Mouse (Mus musculus) C2C12 (cell line): ENCODE measurements around the gene Stra8. TPM values are rescaled to one million over a fixed set of nuclear protein-coding genes. Genes with fewer than 3 reads are reported as not detected.

ENCODE experiments used
- H3K27me3 ChIP-seq: one replicate; pipeline ENCODE4 v1.6.1; 2011; ENCODE audit not compliant: control insufficient read depth, insufficient read depth, insufficient read length
- H3K36me3 ChIP-seq: one replicate; pipeline ENCODE4 v1.6.1; 2011; ENCODE audit not compliant: control insufficient read depth, insufficient read depth
- H3K4me3 ChIP-seq: one replicate; pipeline ENCODE4 v1.5.1; 2011; ENCODE audit warnings: mild to moderate bottlenecking, control low read depth; ENCODE audit not compliant: poor library complexity, insufficient read depth, severe bottlenecking
- H3K79me2 ChIP-seq: one replicate; pipeline ENCODE4 v1.6.1; 2011; ENCODE audit not compliant: control insufficient read depth, insufficient read depth
- H3K79me3 ChIP-seq: one replicate; pipeline ENCODE4 v1.6.1; 2011; ENCODE audit warnings: low read depth, control low read depth
- H3ac ChIP-seq: one replicate; pipeline ENCODE3; 2011; ENCODE audit warnings: low read depth; ENCODE audit not compliant: control insufficient read depth, insufficient read length
- CEBPB ChIP-seq: IDR thresholded peaks from one replicate; pipeline ENCODE4 v1.6.1; 2011; ENCODE audit warnings: low read depth, mild to moderate bottlenecking, control low read depth, moderate library complexity
- CTCF ChIP-seq: IDR thresholded peaks from one replicate; pipeline ENCODE4 v1.5.1; 2011; ENCODE audit not compliant: control insufficient read depth, insufficient read depth, insufficient read length
- FOSL1 ChIP-seq: IDR thresholded peaks from one replicate; pipeline ENCODE4 v1.8.0; 2011; ENCODE audit warnings: mild to moderate bottlenecking, low read length; ENCODE audit not compliant: poor library complexity, insufficient read depth, severe bottlenecking
- MAX ChIP-seq: IDR thresholded peaks from one replicate; pipeline ENCODE4 v1.6.1; 2011; ENCODE audit warnings: mild to moderate bottlenecking, control low read depth
- MYOD1 ChIP-seq: IDR thresholded peaks from one replicate; pipeline ENCODE4 v1.6.1; 2011; ENCODE audit warnings: low read depth; ENCODE audit not compliant: control insufficient read depth, insufficient read length
- MYOG ChIP-seq: IDR thresholded peaks from one replicate; pipeline ENCODE4 v1.6.1; 2011; ENCODE audit not compliant: control insufficient read depth, insufficient read length; ENCODE audit errors: extremely low read depth
- USF1 ChIP-seq: IDR thresholded peaks from one replicate; pipeline ENCODE4 v1.6.1; 2011; ENCODE audit warnings: low read depth, mild to moderate bottlenecking, control low read depth, moderate library complexity
- polyA plus RNA-seq: library from polyadenylated mRNA; unstranded; fragments of >200 nt; fragmentation: generic; extraction: Trizol; gene quantifications from one replicate; pipeline ENCODE4 v1.2.1, GENCODE M21; 2012; ENCODE audit warnings: missing spikeins

Gene Stra8
- polyA plus RNA-seq, 1 experiment, result not detected

GRCm38 (mm10) chr6:34939451-34939850 is 19.5 kb downstream of the Stra8 start:
- Histone ChIP-seq H3K79me2 (no peaks in the 10 kb centered on the region), H3ac (no peak overlapping the region), H3K4me3 (no peak overlapping the region), H3K27me3 (no peaks in the 10 kb centered on the region), H3K36me3 (no peaks in the 10 kb centered on the region), H3K79me3 (no peaks in the 10 kb centered on the region)
- TF ChIP-seq CTCF (no peak), MYOD1 (no peak), USF1 (no peak), FOSL1 (no peak), MYOG (no peak), CEBPB (no peak), MAX (no peak)

GRCm38 (mm10) chr6:34941496-34941895 is 21.5 kb downstream of the Stra8 start:
- TF ChIP-seq MYOG (no peak), MAX (no peak), USF1 (no peak), CTCF (no peak), MYOD1 (no peak), FOSL1 (no peak), CEBPB (no peak)
- H3K79me2 ChIP-seq, result no peaks in the 10 kb centered on the region
- H3K4me3 ChIP-seq, result no peak overlapping the region
- H3ac ChIP-seq, result no peak overlapping the region
- H3K27me3 ChIP-seq, result no peaks in the 10 kb centered on the region
- H3K36me3 ChIP-seq, result no peaks in the 10 kb centered on the region
- H3K79me3 ChIP-seq, result no peaks in the 10 kb centered on the region

GRCm38 (mm10) chr6:34942446-34942845 is 22.5 kb downstream of the Stra8 start:
- no peaks in the 10 kb centered on the region for H3K79me2 ChIP-seq
- H3K79me3 ChIP-seq, result no peaks in the 10 kb centered on the region
- no peak overlapping the region for H3ac ChIP-seq
- H3K36me3 ChIP-seq, result no peaks in the 10 kb centered on the region
- TF ChIP-seq CTCF, result no peak
- TF ChIP-seq MYOG, result no peak
- TF ChIP-seq MYOD1, result no peak
- TF ChIP-seq CEBPB, result no peak
- no peak overlapping the region for H3K4me3 ChIP-seq
- no peaks in the 10 kb centered on the region for H3K27me3 ChIP-seq

- Histone ChIP-seq H3K36me3 (no peaks in the 10 kb centered on the region), H3K4me3 (no peak overlapping the region), H3ac (no peak overlapping the region), H3K27me3 (no peaks in the 10 kb centered on the region), H3K79me2 (no peaks in the 10 kb centered on the region), H3K79me3 (no peaks in the 10 kb centered on the region)
- TF ChIP-seq FOSL1 (no peak), MYOG (no peak), MAX (no peak), CTCF (no peak), CEBPB (no peak), MYOD1 (no peak), USF1 (no peak)
Measured at GRCm38 (mm10) chr6:34943499-34943898, 23.5 kb downstream of the Stra8 start.

- TF ChIP-seq MAX, result no peak
- no peak for TF ChIP-seq FOSL1
- no peak for TF ChIP-seq MYOG
- no peak overlapping the region for H3K4me3 ChIP-seq
- no peaks in the 10 kb centered on the region for H3K79me2 ChIP-seq
Measured at GRCm38 (mm10) chr6:34946486-34947079, 26.6 kb downstream of the Stra8 start.

GRCm38 (mm10) chr6:34948461-34948860 is 28.5 kb downstream of the Stra8 start:
- TF ChIP-seq CEBPB, result no peak
- TF ChIP-seq CTCF, result no peak
- TF ChIP-seq MYOD1, result no peak
- no peak for TF ChIP-seq MYOG
- TF ChIP-seq FOSL1, result no peak
- TF ChIP-seq MAX, result no peak
- TF ChIP-seq USF1, result no peak
- H3ac ChIP-seq, result no peak overlapping the region
- H3K36me3 ChIP-seq, result no peaks in the 10 kb centered on the region
- no peaks in the 10 kb centered on the region for H3K79me3 ChIP-seq
- H3K27me3 ChIP-seq, result no peaks in the 10 kb centered on the region
- no peak overlapping the region for H3K4me3 ChIP-seq
- no peaks in the 10 kb centered on the region for H3K79me2 ChIP-seq

More at GRCm38 (mm10) chr6:34946486-34947079, 26.6 kb downstream of the Stra8 start:
- Histone ChIP-seq H3K79me3 (no peaks in the 10 kb centered on the region), H3ac (no peak overlapping the region), H3K27me3 (no peaks in the 10 kb centered on the region), H3K36me3 (no peaks in the 10 kb centered on the region)
